Mouse (Mus musculus): ENCODE measurements around the gene Chn2.

The Chn2 gene

DNA sequence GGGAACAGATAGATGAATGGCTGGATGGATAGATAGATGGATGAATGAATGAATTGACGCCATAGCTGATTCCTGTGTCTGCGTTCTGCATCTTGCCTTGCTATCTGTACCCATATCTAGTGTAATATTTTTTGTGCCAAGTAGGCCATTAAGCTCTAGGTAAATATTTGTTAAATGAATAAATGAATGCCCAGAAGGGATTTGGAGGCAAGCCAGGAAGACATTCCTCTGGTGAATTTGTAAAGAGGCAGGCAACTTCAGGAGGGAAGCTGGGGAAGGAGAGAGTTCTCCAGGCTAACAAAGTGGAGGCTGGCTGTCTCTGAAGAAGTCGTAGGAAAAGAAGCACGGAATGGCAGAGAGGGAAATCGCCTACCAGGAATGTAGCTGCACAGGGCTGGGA is 123.0 kb downstream of the Chn2 start:
- peak; percentile 73 to 81 for DNase-seq

DNA sequence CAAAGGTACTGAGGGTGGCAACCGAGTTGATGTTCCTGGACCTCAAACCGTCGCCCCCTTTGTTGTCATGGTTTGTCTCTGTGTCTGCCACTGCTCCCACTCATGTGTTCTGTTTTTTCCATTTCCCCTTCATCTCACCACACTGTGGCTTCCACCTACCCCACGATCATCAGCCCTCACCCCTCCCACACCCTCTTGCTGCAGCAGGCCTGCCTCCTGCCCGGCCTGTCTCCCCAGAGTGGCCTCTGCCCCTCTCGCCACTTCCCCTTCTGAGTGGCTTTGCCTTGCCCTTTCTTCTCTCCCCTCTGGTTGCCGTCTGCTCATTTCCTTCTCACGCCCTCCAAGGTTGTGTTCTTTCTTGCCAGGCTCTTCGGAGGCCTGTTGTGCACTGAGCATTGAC is 123.4 kb downstream of the Chn2 start:
- DNase-seq: no peak

DNA sequence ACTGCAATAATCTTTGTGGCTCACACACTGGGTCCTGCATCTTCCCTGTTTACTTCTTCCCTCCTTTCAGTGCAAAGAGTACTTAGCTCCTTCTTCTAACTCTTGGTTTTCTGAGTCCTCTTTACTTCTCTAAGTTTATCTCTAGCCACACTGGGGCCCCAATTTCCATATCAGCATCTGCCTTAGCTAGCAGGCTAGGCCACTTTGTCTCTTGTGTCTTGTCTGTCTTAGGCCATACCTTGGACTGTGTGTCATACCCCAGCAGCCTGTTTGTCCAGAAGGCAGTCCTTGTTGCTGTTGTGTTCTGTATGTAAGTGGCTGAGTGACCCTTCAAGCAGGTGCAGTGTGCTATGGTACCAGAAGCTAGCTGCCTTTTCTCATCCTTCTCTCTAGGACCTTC is 124.3 kb downstream of the Chn2 start:
- DNase-seq: no peak

DNA sequence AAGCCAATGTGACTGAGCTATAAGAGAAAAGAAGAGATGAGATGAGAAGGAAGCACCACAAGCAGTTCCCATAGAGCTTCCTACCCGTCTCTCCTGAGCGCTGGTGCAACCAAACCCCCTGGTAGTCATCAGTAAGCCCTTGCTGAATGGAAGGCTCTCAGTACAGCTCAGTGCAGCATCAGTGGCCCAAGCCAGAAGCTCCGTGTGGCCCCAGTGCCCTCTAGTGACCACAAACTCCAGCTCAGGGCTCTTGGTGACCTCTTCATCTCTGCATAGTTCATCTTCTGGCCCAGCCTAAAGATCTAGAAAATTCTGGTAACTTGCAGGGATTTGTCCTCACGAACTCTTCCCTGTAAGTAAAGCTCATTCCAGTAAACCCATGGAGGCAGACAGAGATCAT is 125.4 kb downstream of the Chn2 start:
- peak; percentile 53 to 71 for DNase-seq

DNA sequence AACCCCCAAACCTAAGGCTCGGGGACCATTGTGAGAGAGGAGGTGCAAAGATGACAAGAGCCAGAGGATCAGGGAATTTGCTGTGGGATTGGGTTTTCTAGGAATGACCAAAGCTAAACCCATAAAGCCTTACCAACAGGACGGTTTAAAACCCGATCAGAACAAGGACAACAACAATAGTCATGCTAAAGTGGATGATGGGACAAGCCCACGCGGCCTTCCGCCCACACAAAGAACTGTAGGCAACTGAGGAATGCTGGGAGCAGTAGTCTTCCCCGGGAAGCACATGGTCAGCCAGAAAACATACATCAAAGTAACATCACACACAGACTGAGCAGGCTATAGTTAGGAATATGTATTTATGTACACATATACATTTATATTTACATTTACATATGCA is 125.9 kb downstream of the Chn2 start:
- no peak for DNase-seq

DNA sequence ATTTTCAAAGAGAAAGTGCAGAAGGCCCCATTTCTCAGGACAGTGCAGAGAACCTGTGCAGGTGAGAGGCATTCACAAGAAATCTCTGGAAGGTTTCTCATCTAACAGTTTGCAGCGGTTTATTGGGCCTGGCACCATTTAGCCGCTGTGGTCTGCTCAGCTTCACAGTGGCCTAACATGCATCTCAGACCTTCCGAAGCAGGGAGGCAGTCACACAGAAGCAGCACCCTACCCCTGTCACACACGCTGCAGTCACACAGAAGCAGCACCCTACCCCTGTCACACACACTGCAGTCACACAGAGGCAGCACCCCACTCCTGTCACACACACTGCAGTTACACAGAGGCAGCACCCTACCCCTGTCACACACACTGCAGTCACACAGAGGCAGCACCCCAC is 126.5 kb downstream of the Chn2 start:
- DNase-seq: no peak

DNA sequence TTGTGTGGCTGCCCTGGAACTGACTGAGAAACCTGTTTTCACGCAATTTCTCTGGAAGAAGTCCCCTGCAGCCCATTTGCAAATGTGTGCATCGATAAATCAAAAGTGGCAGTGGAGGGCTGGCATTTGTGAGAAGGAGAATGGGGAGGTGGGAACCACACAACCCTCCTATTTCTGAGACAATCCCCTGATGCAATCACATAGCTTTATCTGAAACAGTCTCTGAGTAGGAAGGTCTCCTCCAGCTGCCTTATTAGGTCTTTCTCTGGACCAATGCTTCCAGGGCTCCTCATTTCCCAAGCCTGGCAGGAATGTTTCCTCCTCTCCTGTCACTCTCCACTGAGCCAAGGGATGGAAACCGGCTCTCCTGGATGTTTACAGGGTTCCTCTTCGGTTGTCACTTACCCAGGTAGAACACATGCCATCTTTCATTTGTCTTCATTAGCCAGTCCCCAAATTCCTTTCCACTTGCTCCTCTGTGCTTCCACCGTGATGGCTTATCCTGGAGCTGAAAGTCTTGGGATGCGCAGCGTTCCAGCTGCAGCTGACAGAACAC is 127.7 kb downstream of the Chn2 start:
- DNase-seq: no peak

DNA sequence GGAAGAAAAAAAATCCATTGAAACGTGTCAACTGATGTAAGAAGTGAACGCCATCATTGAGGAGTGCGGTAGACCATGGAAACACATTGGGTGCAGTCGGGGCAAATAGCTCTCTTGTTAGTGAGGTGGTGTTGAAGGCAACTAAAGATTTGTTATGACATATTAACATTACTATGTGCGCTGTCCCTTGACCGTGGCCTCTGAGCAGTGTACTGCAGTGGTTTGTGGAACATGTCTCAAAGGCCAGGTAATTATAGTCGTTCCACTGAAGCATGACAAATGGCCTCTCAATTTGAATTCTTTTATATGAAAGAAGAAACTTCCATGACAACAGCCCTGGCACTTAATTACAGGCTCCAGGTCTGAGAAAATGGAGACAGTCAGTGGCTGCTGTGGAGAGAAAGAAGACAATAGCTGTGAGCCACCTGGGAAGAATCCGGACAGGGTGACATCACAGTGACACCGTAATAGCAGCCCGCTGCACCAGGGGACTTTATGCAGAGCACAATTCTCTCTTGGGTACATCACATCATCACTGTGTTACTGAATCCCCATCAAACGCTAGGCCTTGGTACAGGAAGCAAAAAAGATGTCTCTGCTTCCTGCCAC is 131.0 kb downstream of the Chn2 start:
- DNase-seq: peak; percentile 32 to 37

DNA sequence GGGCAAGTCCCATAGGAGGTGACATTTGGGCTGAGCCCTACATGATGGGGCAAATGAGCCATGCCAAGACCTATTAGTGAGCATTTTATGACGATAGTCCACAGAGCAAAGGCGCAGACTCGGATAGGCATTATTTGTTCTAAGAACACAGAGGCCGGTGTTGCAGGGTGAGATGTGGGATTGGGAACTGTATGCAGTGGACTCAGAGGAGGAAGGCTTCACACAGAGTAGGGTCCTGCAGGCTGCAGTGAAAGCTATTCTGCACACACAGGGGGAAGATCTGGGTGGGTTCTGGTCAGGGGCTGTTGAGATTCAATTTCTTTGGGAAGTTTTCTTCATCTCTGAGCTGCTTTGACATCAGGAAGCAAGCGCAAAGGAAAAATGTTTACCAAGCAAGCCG is 132.0 kb downstream of the Chn2 start:
- no peak for DNase-seq

DNA sequence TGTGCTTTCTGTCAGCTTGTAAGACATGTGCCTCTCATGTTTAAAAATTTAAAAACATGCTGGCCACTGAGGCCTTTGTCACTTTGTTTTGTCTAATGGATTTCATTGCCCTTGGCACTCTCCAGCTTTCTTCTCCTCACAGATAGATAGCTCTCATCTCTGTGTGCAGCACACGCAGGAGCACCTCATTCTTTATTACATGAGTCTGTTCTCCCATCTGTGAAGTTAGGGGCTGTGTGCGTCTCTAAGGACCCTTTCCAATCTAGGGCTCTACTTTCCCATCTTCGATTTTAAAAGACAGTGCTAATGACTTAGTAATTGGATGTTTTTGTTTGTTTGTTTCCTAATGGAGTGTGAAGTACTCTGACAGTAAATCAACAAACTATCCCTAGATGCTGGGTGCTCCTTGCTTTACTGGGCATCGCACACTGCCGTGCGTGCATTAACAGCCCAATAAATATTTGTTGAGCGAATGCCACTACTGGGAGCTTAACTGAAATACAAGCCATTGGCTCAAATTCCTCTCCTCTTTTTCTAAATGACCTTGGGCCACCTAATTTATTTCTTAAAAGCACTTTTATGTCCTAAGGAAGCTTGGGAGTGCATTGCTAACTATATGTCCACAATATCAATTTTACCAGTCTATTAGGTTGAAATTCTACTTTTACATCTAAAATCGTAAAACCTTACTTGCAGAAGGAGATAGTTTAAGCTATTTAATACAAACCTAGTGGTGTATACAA is 136.3 kb downstream of the Chn2 start:
- no peak for DNase-seq

DNA sequence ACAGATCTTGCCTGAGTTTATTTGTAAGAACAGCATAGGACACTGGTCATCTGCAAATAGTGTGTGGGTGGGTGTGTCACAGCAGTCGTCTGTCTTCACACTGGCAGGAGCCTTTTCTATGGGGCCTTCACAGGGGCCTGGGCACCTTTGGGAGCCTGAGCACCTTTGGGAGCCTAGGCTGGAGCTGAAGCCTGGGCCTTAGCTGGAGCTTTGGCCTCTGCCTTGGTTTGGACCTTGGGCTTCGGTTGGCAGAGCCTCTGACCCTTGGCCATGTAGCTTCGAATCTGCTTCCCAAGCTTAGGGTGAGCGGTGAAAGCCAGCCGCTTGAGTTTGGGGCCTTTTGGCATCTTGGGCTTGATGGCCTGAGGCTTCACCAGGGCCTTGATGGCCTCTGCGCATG is 137.7 kb downstream of the Chn2 start:
- DNase-seq: peak in 1 of 2 experiments; percentile 32

DNA sequence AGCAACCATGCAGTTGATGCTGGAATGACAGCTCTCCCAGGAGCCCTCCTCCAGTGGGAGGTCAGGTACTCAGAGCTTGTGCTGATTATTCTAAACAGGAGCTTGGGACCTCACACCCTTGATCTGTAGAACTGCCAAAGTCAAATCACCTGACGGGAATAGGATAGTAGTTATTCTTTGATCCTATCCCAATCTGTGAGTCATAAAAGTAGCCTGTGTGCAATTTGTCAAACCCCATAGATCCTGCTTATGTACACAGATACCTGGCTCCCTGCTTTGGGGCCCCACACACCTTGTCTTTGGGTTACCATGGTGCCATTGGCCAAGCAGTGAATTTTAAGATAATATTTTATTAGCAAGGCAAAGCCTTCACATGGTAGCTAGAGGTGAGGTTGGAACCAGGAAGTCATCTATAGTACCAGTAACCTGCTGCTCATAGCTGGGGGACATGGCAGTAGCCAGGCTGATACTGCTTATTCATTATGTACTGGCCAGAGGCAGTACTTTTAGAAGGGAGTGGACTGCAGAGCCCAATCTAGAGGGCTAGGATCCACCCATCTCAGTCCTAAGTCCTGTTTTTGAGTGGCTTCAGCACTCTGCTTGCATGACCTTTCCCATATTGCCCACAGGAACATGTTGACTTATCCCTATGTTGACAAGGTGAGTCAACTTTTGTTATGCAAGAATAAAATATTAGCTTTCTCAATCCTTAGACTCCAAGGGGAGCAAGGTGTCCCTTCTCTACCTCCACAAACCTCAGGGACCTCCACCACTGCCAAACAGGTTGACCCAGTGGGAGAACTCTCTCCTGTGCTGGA is 139.9 kb downstream of the Chn2 start:
- no peak for DNase-seq

DNA sequence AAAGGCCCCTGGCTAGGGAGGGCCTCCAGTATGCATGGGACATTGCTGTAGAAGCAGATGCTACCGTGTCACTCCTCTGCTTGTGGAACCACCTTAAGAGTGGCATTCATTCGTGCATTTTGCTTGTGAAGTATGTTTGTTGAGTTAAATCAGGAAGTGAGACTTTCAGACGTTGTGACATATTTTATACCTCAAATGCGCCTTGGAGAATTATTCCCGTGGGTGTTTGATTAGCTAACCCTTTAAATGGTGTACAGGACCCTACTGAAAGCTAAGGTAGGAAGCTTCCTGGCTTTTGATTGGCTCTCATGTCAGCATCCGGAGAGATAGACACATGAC is 140.5 kb downstream of the Chn2 start:
- no peak for DNase-seq

DNA sequence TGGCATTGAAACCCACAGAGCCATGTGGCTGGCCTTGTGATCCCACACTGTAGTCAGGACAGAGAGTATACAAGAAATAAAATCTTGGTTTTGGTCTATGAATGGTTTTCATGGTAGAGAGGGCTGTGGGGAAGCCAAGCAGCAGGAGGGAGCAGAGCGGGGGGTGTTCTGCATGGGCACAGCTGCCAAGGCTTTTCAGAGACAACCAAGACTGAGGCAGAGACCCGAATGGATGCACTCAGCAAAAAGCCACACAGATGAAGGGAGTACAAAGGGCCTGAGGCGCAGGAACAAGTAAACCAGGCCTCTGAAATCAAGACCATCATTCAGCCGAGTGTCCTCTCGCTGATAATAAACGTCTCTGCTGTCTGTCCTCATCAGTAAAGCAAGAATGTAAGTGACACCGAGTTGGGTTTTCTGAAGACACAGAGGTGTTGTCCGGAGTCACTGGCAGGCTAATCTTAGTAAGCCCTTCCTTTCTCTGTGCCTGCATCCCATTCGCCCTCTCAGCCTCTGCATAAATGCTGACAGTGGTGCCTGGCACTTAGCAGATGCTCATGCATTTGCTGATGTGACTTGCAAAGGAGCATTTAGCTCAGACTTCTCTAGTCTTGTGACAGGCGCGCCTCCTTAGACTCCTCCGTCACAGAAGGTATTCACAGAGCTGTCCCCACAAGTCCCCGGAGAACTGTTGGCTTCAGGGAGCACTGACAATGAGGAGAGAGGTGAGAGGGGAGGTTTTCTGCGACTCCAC is 144.6 kb downstream of the Chn2 start:
- no peak for DNase-seq

DNA sequence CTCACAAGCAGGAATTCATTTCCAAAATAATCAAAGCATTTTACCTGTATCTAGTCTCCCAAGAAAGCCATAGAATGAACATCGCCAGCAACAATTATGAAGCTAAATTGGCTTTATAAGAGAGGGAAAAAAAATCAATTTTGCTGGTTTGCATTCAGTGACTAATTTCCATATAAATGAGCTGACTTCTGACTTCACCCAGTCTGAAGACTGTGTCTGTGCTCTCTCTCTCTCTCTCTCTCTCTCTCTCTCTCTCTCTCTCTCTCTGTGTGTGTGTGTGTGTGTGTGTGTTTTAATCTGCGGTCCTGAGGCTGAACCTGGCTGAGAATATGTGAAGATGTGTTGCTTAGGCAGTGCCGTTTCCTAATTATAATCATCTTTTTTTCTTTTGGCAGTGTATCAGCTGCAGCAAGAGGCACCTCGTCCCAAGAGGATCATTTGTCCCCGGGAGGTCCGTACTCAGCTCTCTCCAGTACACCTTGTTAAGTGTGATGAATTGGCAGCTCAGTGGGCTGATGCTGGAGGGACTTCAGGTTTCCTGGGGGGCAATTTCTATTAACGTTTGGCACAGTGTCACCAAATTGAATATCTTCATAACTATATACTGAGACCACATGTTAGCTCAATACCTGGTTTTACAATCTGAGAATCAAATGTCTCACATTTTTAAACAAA is 154.4 kb downstream of the Chn2 start:
- no peak for DNase-seq

DNA sequence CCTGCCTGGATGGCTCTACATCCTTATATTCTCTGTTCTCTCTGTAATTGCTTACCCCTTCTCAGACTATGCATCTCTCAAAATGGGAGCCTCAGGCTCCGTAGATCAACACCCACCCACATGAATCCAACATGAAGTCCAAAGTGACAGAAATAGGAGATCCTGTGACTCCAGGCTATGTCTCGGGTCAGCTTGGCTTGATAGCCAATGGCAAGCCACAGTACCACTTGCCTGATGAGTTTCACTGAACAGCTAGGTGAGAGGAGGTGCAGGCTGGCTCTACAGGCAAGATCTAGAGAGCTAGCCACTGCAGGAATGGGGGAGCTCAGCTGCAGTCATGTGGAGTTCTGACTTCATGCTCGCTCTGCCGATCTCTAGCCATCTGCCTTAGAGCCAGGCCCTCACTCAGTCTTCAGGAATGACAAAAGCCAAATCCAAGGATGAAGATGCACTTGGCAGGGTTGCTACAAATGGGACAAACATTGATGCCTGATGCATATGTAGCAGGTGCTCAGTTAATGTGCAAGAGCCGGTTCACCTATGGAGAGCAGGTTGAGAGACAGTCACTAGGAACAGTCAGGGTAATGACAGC is 158.6 kb downstream of the Chn2 start:
- DNase-seq: no peak

DNA sequence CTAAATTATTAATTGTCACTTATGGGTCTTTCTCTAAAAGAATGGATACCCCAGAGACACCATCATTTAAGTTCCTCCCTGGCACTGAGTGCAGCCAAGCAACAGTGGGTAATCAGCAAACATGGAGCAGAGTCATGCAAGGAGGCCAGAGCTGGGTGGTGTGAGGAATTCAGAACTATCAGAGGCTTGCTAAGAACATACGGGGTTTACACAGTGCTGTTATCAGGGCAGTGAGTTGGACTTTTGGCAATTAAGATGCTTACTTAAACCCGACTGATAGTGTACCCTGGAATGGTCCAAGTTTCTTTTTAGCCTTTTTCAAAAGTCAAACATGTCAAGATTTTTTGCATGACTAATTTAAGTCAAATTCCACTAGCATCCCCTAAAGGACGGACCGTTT is 160.2 kb downstream of the Chn2 start:
- no peak for DNase-seq

DNA sequence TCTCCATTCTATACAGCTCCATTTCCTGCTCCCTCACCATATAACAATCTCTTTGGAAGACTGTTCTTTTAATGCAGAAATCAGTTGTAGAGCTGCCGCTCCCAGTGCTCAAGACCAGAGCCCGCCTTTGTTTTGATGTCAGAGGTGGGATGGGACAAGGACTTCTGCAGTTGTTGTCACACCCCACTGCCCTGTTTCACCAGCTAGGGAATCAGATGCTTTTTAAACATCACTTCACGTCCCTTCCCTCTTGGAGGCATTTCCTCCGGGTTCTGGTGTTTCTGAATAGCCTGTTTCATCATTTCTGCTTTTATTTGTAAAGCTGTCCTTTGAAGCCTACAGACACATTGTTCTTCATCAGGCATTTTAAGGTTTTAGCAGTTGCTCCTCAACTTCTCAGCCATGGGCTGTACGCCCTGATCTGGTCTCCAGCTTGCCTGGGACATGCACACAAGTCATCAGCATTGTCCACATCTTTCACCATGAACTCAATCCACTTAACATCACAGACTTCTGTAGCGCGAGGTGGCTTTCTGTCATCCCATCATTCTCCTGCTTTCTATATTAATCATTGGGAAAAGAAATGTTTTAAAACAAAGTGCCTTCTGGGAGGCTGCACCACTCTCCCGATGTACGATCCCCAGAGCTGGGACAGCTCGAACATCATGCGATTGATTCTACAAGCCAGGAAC is 160.8 kb downstream of the Chn2 start:
- DNase-seq: no peak

DNA sequence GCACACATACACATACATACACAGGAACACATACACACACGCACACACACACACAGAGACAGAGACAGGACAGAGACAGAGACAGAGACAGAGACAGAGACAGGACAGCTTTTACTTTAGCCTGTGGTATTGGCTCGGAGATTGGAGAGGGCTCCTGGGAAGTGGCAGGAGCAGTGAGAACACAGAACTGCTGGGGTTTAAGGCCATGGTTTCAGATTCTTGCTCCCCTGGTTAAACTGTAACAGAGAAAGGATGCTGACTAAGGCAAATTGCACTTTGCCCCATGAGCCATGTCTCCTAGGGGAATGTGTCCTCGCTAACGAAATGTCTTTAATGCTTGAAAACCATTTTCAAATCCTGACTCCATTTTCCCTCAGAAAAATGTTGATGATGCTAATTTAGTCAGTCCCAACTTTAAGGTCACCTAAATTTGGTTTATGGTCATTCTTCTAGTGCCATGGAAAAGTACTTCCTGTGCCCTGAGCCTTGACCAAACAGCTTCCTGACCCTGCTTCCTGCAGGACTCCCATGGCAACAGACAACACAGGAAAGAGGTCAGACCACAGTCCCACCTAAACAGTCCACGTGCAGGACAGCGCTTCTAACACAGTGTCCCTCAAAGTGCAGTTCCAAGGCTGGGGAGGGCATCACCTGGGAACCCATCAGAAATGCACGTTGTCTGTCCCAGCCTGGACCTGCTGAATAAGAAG is 163.1 kb downstream of the Chn2 start:
- DNase-seq: peak; percentile 57 to 85

DNA sequence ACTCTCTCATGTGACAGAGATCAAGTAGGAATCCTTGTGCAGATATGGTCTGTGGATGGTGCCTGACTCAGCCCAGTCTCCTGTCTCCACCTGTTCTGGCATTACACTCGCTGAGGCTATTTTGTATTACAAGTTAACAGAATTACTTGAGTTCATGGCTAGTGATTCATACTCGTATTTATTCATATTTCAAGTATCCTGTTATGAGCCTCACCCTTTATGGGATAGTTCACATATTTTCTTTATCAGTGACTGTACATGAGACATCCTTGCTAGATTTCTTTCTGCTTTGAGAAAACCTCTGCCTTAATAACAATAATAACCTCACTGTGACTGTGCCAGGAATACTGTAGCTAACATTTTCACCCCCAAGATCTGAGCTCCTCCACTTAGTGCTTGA is 164.0 kb downstream of the Chn2 start:
- DNase-seq: no peak

DNA sequence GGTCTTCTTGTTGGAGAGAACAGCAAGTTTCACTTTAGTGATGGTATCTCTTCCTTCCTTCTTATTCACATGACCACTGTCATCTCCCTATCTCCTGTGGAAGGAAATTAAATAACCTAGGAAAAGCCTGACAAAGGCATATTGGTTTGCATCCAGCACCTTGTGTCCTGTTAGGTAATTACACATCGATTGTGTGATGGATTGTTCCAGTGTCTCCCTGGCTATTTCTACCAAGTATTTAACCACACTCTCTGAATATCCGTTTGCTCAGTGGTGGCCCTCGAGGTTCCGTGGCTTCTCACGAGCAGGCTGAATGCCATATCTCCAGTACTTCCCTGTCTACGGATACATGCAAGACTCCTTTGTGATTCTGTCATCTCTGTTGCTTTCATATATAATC is 164.6 kb downstream of the Chn2 start:
- DNase-seq: peak in 1 of 2 experiments; percentile 38

Data from kidney, adult 8-10 months (tissue).